Mouse (Mus musculus) bone marrow, adult 2 months (tissue): Measurements from ENCODE around the gene Agfg1.
A peak's percentile ranks its signal among the peaks of the same experiment; 100 is the strongest.

Experiments
- CTCF ChIP-seq: fragments of 200-500 bp; IDR thresholded peaks from 2 replicates; pipeline ENCODE4 v1.5.1; 2011; ENCODE audit warnings: low read length, control low read depth; ENCODE audit not compliant: control insufficient read depth, insufficient read depth
- POLR2A ChIP-seq: fragments of 200-500 bp; IDR thresholded peaks from 2 replicates; pipeline ENCODE4 v1.6.1; 2011; ENCODE audit warnings: low read depth, mild to moderate bottlenecking, control low read depth, low read length, borderline replicate concordance; ENCODE audit not compliant: control insufficient read depth

DNA sequence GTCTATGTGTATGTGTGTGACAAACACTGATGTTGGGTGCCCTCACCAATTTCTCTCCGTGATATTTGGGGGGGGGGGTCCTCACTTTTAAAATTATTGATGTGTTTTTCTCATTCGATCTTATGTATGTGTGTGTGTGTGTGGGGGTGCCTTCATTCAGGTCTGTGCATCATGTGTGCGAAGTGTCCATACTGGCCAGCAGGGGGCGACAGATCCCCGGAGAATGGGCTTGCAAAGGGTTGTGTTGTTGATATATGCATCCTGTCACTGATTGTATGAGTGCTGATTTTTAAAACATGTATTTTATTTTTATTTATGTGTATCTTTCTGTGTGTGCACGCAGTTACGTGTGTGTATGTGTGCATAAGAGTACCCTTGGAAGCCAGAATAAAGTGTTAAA lies 35.7 kb upstream of the Agfg1 start:
- TF ChIP-seq POLR2A: no peak
- peak; percentile 73 for TF ChIP-seq CTCF
